Mouse (Mus musculus) gastrocnemius, adult 2 months (tissue): Measurements from ENCODE around the gene Abtb1. TPM values are rescaled to one million over a fixed set of nuclear protein-coding genes. Genes with fewer than 3 reads are reported as not detected.

ENCODE experiments used
- DNase-seq: peaks from one replicate; pipeline ENCODE4 v3.0.0; 2022
- H3K27ac ChIP-seq: fragments of 200-600 bp; 2 replicates; pipeline ENCODE4 v1.8.1; 2022; ENCODE audit warnings: mild to moderate bottlenecking
- H3K4me3 ChIP-seq: fragments of 200-600 bp; 2 replicates; pipeline ENCODE4 v1.8.1; 2022; ENCODE audit warnings: mild to moderate bottlenecking, moderate library complexity
- CTCF ChIP-seq: fragments of 200-600 bp; IDR thresholded peaks from 2 replicates; pipeline ENCODE4 v1.8.1; 2022; ENCODE audit warnings: antibody characterized with exemption, mild to moderate bottlenecking, moderate library complexity
- intact Hi-C: fragments of 180-260 bp; cut with DNase I; formaldehyde crosslinking; loops from one replicate; pipeline ENCODE4 v1.15.1; 2025
- total RNA-seq, 2 experiments: library from RNA; stranded (reverse); gene quantifications; 2 replicates each; pipeline ENCODE4 v1.2.3; 2021

Gene Abtb1
- total RNA-seq, 2 experiments from 2014 or later = 16.9 to 22.7 TPM

DNA sequence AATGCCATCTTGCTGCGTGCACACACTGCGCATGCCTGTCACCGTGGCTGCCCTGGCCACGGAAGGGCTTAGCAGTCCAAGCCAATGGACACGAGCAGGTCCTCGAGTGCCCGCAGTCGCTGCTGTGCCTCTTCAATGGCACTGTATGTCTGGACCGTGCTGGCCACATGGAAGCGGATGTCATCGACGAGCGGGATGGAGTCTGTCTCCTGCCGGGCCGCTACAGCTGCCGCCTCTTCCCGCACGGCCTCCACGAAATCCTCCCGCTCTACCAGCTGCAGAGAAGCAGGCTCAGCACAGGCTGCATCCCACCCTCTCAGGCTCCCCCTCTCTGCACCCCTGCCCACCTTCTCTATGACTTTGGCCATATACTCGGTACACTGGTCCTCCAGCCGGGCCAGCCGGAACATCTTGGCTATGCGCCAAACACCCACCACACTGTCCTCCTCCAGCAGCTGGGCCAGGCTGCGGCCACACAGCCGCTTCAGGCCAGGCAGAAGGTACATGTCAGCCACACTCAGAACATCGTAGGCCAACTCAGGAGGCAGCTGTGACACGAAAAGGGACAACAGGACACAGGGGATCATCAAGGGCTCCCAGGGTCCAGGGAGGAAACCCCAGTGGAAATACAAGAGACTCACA, 5.5 kb downstream of the Abtb1 start:
- no peak for DNase-seq
- Histone ChIP-seq H3K4me3 (no peak overlapping the region), H3K27ac (no peak overlapping the region)
- TF ChIP-seq CTCF = no peak
- intact Hi-C loops = no loop called here

DNA sequence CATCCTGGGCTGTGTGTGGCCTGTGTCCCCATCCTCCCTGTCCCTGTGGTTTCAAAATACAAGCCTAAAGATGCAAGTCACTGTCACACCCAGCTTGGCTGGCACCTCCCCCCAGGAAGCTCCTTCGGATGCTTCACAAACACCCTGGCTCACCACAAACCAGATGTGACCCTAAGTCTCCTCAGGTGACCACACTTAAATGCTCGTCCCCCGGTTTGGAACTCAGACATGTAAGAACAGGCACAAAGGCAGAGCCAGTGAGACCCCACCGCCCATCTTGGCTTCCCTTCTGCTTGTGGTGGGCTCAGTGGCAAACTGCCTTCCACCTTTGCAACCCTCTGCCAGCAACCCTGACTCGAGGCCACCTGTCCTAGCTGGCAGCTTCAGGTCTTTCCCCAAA, 6.7 kb downstream of the Abtb1 start:
- TF ChIP-seq CTCF = no peak
- no peak overlapping the region for H3K4me3 ChIP-seq
- H3K27ac ChIP-seq = no peak overlapping the region
- intact Hi-C loops = no loop called here
- DNase-seq = no peak

DNA sequence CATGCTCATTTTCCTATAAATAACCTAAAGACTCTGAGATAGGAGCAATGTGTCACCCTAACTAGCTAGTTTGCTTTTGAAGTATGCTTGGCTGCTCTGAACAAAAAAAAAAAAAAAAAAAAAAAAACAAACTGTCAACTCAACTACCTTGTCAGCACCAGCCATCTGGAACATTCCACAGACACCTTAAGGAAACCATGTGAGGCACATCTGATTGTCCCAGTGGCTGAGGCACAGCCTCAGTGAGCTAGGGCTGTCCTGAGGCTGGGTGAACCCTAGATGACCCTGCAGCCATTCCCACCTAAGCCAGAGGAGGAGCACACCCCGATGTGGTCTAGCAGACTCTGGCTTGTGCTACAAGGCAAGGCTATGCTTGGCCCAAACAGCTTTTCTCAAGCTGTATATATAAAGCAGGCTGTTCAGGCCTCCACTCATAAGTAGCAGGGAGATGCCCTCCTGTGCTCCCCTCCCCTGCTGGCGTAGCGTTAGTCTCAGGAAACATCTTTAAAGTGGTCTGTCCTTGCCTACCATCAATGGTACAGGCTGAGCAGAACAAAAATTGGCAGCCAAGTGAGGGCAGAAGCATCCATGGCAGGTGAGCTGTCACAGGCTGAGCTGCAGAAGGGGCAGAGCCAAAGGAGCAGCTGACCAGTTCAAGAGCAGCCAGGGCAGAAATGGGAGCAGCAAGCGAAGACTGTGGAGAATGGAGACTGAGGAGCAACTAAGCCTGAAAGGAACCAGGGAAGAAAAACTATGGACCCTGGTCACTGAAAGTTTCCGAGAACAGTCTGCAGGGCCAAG, 8.2 kb downstream of the Abtb1 start:
- Histone ChIP-seq H3K27ac (no peak overlapping the region), H3K4me3 (no peak overlapping the region)
- no peak for DNase-seq
- intact Hi-C loops = no loop called here
- TF ChIP-seq CTCF = no peak

DNA sequence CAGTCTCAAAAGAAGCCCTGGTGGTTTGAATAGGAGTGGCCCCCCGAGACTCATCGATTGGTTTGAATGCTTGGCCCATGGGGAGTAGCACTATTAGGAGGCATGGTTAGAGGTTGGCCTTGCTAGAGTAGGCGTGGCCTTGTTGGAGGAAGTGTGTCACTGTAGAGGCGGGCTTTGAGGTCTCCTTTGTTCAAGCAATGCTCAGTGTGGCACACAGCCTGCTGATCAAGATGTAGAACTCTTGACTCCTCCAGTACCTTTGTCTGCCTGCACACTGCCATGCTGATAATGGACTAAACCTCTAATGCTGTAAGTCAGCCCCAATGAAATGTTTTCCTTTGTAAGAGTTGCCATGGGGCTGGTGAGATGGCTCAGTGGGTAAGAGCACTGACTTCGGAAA, 9.1 kb downstream of the Abtb1 start:
- H3K27ac ChIP-seq = 0 out of 2 replicates have a peak overlapping the region, but pooled peaks have one; percentile 32
- TF ChIP-seq CTCF = no peak
- no peak overlapping the region for H3K4me3 ChIP-seq
- no peak for DNase-seq
- intact Hi-C loops = no loop called here

DNA sequence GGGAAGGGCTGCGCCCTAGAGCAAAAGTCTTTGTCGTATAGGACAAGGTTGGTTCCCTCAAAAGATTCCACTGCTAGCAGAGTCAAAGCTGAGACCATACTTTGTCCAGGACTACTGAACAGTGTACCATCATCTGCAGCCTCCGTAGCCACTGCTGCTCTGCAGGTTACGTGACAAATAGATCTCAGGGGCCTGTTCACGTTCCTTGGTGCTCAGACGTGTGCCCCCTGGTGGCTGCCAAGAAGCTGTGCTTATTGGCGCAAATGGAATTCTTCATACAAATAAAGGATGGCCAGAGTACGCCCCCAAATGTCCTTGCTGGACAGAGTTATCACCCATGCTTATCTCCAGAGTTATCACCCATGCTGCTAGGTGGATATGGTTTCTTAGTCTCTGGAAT, 10.3 kb downstream of the Abtb1 start:
- TF ChIP-seq CTCF = peak; percentile 88
- H3K4me3 ChIP-seq = no peak overlapping the region
- 0 out of 2 replicates have a peak overlapping the region, but pooled peaks have one; percentile 35 for H3K27ac ChIP-seq
- intact Hi-C loops = loop anchor here (2.0 kb wide), 1 partner anchor 273 kb away; no protein-coding TSS in a partner anchor
- DNase-seq = peak; percentile 80

DNA sequence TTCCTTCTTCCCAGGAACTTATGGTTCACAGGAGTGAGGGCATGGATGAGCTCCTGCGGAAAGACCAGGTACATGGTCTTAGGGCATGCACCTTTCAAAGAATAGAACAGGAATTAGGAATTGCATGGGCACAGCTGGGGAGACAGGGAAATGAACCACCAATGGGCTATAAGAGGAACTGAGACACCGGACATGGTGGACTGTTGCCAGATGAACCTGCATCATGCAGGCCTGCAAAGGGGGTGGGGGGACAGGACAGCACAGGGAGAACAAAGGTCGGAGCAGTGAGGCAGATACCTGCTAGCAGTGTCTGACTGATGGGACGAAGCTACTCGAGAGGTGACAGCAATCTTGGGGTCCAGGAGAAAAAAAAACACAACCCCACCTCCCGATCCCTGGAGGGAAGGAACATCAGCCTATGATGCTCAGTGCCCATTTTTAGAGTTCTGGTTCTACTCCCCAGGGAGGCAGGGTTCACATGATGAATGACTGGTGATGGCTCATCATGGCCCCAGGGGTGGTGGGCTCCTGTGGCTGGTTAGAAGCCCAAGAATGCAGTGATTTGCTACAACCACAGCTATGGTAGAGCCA, 11.6 kb downstream of the Abtb1 start:
- DNase-seq = peak; percentile 17
- no peak overlapping the region; the same call in 1 of the 2 replicates for H3K27ac ChIP-seq
- H3K4me3 ChIP-seq = no peak overlapping the region
- intact Hi-C loops = loop anchor here (2.0 kb wide), 1 partner anchor 271 kb away; no protein-coding TSS in a partner anchor
- TF ChIP-seq CTCF = no peak

DNA sequence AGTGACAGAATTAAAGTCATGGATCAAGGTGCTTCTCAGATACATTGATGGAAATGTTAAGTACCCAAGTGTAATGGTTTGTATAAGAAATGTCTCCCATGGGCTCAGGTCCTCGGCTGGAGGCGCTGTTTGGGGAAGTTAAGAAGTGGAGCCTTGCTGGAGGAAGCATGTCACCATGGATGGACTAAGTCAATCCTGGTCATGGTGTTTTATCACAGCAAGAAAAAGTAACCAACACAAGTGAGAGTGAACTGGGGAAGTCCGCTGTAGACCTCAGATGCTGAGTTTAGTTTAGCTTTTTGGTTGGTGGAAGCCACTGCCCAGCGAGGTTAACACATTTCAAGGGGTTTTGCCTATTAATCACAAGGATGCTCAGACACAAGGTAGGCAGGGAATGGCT, 12.2 kb downstream of the Abtb1 start:
- intact Hi-C loops = loop anchor here (5.0 kb wide), 1 partner anchor 207 kb away; no protein-coding TSS in a partner anchor
- Histone ChIP-seq H3K27ac (no peak overlapping the region), H3K4me3 (no peak overlapping the region)
- no peak for TF ChIP-seq CTCF
- DNase-seq = no peak

DNA sequence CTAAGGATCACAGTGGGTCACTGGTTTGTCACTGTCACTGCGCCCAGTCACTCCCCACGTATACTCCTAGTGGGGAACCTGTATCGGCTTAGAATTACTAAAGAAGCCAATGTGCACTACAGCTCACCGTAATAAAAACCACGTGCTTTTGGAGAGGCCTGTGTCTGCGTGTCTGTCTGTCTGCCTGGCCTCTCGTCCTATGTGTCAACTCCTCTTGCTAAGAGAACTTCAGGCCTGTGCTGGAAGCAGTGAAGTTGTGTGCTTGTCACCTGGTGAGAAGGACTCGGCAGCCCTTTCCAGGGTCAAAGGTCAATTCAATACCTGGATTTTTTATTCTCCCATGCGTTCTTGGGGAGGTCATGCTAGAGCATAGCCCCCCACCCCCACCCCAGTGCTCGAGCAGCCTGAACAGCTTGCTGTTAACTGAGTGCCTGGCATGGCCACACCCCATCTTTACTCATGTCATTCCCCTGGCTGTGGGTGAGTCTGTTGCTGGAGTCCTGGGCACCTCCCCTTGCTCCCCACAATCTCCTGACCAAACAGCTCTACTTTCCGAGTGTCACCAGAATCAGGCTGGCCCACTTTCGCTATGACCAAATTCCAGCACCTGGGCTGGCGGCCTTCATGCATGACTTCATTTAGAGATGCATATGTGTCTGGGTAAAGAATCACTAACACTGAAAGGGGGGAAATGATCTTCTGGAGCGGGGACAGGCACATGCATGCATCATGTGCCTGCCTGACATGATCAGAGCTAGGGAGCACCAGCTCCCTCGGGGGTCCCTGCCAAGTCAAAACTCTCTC, 13.4 kb downstream of the Abtb1 start:
- peak; percentile 16 for DNase-seq
- Histone ChIP-seq H3K4me3 (no peak overlapping the region), H3K27ac (no peak overlapping the region; the same call in 1 of the 2 replicates)
- no peak for TF ChIP-seq CTCF
- intact Hi-C loops = loop anchor here (5.0 kb wide), 1 partner anchor 206 kb away; no protein-coding TSS in a partner anchor

DNA sequence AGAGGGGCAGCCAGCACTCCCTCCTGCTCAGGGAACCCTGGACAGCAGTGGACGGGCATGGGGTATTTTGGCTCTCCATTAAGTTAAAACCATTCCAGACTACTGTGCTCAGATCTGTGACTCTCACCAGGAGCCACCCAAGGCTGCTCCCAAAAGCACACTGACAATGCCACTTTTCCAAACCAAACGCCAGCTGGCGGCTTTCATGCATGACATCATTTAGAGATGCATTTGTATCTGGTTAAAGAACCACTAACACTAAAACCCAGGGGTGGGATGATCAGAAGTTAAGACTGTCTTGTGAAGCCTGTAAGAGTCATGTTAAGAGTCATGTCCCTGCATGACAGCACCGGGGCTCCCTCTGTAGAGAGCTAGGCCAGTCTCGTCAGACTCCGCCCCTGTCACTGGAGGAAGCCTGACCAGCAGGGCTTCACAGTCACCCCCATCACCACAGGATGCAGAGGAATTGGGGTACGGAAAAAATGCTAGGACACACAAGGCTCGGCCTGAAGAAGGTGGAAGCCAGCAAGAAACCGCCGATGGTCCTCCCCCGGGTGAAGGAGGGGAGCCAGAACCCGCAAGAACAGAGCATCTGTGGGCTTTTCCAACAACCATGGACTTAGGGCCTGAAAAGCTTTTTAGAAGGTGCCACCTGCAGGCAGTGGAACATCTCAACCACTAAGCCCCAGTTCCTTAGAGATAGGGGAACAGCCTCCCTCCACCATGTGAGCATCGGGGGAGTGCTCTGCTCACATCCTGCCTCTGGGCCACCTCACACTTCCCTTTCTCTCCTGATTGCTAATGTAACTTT, 14.2 kb downstream of the Abtb1 start:
- no peak for DNase-seq
- Histone ChIP-seq H3K4me3 (no peak overlapping the region), H3K27ac (peak overlapping the region; percentile 77)
- intact Hi-C loops = loop anchor here (5.0 kb wide), 1 partner anchor 205 kb away; no protein-coding TSS in a partner anchor
- TF ChIP-seq CTCF = no peak; the same call in 1 of the 2 replicates

DNA sequence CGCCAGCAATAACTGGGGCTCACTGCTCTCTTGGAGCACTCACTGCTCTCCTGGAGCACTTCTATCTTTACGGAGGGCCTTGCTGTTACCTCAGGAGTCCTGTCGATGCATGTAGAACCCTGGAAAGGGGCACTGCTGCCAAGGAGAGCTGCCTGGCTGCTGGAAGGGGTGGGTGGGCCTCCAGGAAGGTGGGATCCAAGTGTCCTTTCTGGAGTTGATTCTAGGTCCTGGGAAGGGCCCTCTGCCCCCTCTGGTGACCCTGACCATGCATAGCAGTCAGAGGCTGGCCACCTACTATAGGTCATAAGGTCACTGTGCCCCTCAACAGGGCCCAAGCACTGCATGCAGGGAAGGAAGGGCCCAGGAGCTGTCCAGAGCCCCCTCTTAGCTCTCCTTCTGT, 14.8 kb downstream of the Abtb1 start:
- peak; percentile 57 for TF ChIP-seq CTCF
- intact Hi-C loops = loop anchor here (5.0 kb wide), 1 partner anchor 205 kb away; no protein-coding TSS in a partner anchor
- Histone ChIP-seq H3K4me3 (peak overlapping the region; percentile 18), H3K27ac (peak overlapping the region; percentile 77)
- DNase-seq = peak; percentile 56

DNA sequence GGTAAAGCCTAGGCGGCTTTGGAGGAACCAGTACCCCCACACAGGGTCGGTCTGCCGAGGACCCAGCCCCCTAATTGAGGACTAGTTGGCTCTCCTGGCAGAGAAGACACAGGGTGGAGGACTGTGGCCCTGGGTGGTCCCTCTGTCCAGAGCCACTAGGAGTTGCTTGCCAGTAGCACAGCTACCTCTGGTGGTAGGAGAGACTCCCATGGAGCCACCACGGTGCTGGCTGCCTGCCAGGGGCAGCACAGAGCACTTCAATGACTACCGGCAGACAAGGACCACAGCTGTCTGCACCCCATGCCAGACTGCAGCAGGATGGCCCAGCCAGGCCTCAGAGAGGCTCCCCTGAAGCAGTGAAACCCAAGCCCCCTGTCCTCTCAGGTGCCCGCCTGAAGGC, 15.2 kb downstream of the Abtb1 start:
- Histone ChIP-seq H3K27ac (peak overlapping the region; percentile 77), H3K4me3 (peak overlapping the region; percentile 18)
- peak; percentile 87 for DNase-seq
- peak; percentile 67 for TF ChIP-seq CTCF
- intact Hi-C loops = loop anchor here (5.0 kb wide), 1 partner anchor 204 kb away; no protein-coding TSS in a partner anchor
